Mouse (Mus musculus) effector memory CD4-positive, alpha-beta T cell, adult 7 months (primary cell): Measurements from ENCODE around the gene Slc1a4. TPM values are rescaled to one million over a fixed set of nuclear protein-coding genes. Genes with fewer than 3 reads are reported as not detected.

Experiments used
- polyA plus RNA-seq: library from polyadenylated mRNA; unstranded; fragments of 100-300 nt; shearing (Covaris generic); gene quantifications from one replicate; pipeline ENCODE4 v1.2.1, GENCODE M21; 2017

Slc1a4 gene
- 0.82 TPM for polyA plus RNA-seq

GRCm38 (mm10) chr11:20332561-20333514 lies at the start of gene Slc1a4:
Gene Slc1a4 (minus strand): TSS chr11:20332713.

Other genes starting within 250 kb of the Slc1a4 start
- gene Actr2, start 219.8 kb downstream of the Slc1a4 start, polyA plus RNA-seq: 168 TPM
- 162 TPM for gene Rab1a, start 131.3 kb downstream of the Slc1a4 start, polyA plus RNA-seq
- 17.1 TPM for gene Cep68, start 83.3 kb downstream of the Slc1a4 start, polyA plus RNA-seq
- gene Sertad2, start 210.5 kb upstream of the Slc1a4 start, polyA plus RNA-seq: 21.5 TPM